Mouse (Mus musculus) CH12.LX (cell line): ENCODE data around the gene Mfap2. TPM values are rescaled to one million over a fixed set of nuclear protein-coding genes. Genes with fewer than 3 reads are reported as not detected.

Experiments
- DNase-seq: peaks from one replicate; pipeline ENCODE4 v3.0.0-alpha.2; 2013; ENCODE audit errors: extremely low read depth
- H3K27ac ChIP-seq: 2 replicates; pipeline ENCODE4 v1.5.1; 2012; ENCODE audit warnings: low read depth, mild to moderate bottlenecking, control low read depth, moderate library complexity; ENCODE audit not compliant: insufficient read depth
- H3K27me3 ChIP-seq: replicated peaks from 2 replicates; pipeline ENCODE3; 2012; ENCODE audit warnings: inconsistent platforms
- H3K36me3 ChIP-seq, 2 experiments: replicated peaks in 1 of 2; 2 replicates each; pipeline versions ENCODE3 to v1.6.1; 2012; ENCODE audit warnings: inconsistent platforms in 1 of 2, low read length in 1 of 2, mild to moderate bottlenecking in 1 of 2, mixed read lengths in 1 of 2, moderate library complexity in 1 of 2; ENCODE audit not compliant: control insufficient read depth in 1 of 2, insufficient read depth in 1 of 2
- H3K4me1 ChIP-seq, 2 experiments: 2 replicates each; pipeline ENCODE4 v1.6.1; 2012; ENCODE audit warnings: inconsistent platforms in 1 of 2, moderate library complexity in 1 of 2; ENCODE audit not compliant: insufficient read depth in 2 of 2, control insufficient read depth in 1 of 2
- H3K4me2 ChIP-seq: 2 replicates; pipeline ENCODE4 v1.6.1; 2012; ENCODE audit warnings: low read depth, mild to moderate bottlenecking, control low read depth; ENCODE audit not compliant: poor library complexity, insufficient read depth, severe bottlenecking
- H3K4me3 ChIP-seq, 3 experiments: fragments of 150-350 bp in 1 of 3; sonication (generic) in 1 of 3; replicated peaks in 1 of 3; 2 replicates each; pipeline versions ENCODE3 to v1.5.1; 2011 to 2012; ENCODE audit warnings: low read depth in 2 of 3, low read length in 2 of 3, mild to moderate bottlenecking in 2 of 3, moderate library complexity in 2 of 3, control low read depth in 1 of 3, improper control_type of control experiment in 1 of 3, inconsistent platforms in 1 of 3, mixed read lengths in 1 of 3; ENCODE audit not compliant: poor library complexity in 1 of 3
- H3K79me2 ChIP-seq: replicated peaks from 2 replicates; pipeline ENCODE4 v1.6.1; 2012; ENCODE audit warnings: mild to moderate bottlenecking, moderate library complexity; ENCODE audit not compliant: control insufficient read depth, poor library complexity, insufficient read depth, severe bottlenecking; ENCODE audit errors: extremely low read depth
- H3K9ac ChIP-seq: 2 replicates; pipeline ENCODE4 v1.6.1; 2012; ENCODE audit warnings: low read depth, mild to moderate bottlenecking, control low read depth, moderate library complexity; ENCODE audit not compliant: insufficient read depth
- H3K9me3 ChIP-seq: replicated peaks from 2 replicates; pipeline ENCODE3; 2012; ENCODE audit warnings: low read length, inconsistent platforms, mixed read lengths
- BHLHE40 ChIP-seq: IDR thresholded peaks from 2 replicates; pipeline ENCODE4 v1.6.1; 2011; ENCODE audit warnings: mild to moderate bottlenecking, low read depth, low read length, improper control_type of control experiment
- CHD1 ChIP-seq: IDR thresholded peaks from 2 replicates; pipeline ENCODE4 v1.6.1; 2012; ENCODE audit warnings: low read depth, low read length, improper control_type of control experiment, inconsistent platforms
- CTCF ChIP-seq, 2 experiments: IDR thresholded peaks in 1 of 2; conservative IDR thresholded peaks in 1 of 2; 2 replicates each; pipeline ENCODE4 v1.5.1; 2011 to 2012; ENCODE audit warnings: low read depth in 2 of 2, low read length in 2 of 2, improper control_type of control experiment in 1 of 2, inconsistent platforms in 1 of 2, mild to moderate bottlenecking in 1 of 2, moderate library complexity in 1 of 2
- EP300 ChIP-seq: IDR thresholded peaks from 2 replicates; pipeline ENCODE4 v1.6.1; 2011; ENCODE audit warnings: low read length, improper control_type of control experiment
- ETS1 ChIP-seq: conservative IDR thresholded peaks from 2 replicates; pipeline ENCODE4 v1.6.1; 2012; ENCODE audit warnings: low read depth, mild to moderate bottlenecking, inconsistent platforms, low read length, improper control_type of control experiment, moderate library complexity
- GABPA ChIP-seq: IDR thresholded peaks from 2 replicates; pipeline ENCODE4 v1.6.1; 2012; ENCODE audit warnings: low read depth, low read length, improper control_type of control experiment, inconsistent platforms; ENCODE audit not compliant: insufficient replicate concordance
- HCFC1 ChIP-seq: IDR thresholded peaks from 2 replicates; pipeline ENCODE4 v1.6.1; 2012; ENCODE audit warnings: low read depth, mild to moderate bottlenecking, inconsistent platforms, low read length, improper control_type of control experiment
- IRF4 ChIP-seq: IDR thresholded peaks from 2 replicates; pipeline ENCODE4 v1.6.1; 2014; ENCODE audit warnings: low read depth, mild to moderate bottlenecking, inconsistent platforms, low read length, improper control_type of control experiment
- JUN ChIP-seq: IDR thresholded peaks from 2 replicates; pipeline ENCODE4 v1.6.1; 2011; ENCODE audit warnings: low read depth, mild to moderate bottlenecking, low read length, improper control_type of control experiment, moderate library complexity; ENCODE audit not compliant: insufficient read depth
- JUND ChIP-seq: conservative IDR thresholded peaks from 2 replicates; pipeline ENCODE4 v1.6.1; 2011; ENCODE audit warnings: low read depth, low read length, improper control_type of control experiment
- MAFK ChIP-seq: IDR thresholded peaks from 2 replicates; pipeline ENCODE4 v1.6.1; 2011; ENCODE audit warnings: low read length, improper control_type of control experiment; ENCODE audit not compliant: insufficient replicate concordance
- MAX ChIP-seq: IDR thresholded peaks from 2 replicates; pipeline ENCODE4 v1.6.1; 2011; ENCODE audit warnings: low read length, improper control_type of control experiment
- MAZ ChIP-seq: IDR thresholded peaks from 2 replicates; pipeline ENCODE4 v1.6.1; 2012; ENCODE audit warnings: low read depth, mild to moderate bottlenecking, inconsistent platforms, low read length, improper control_type of control experiment, moderate library complexity
- MEF2A ChIP-seq: IDR thresholded peaks from 2 replicates; pipeline ENCODE4 v1.6.1; 2014; ENCODE audit warnings: low read depth, mild to moderate bottlenecking, inconsistent platforms, low read length, improper control_type of control experiment, borderline replicate concordance
- MXI1 ChIP-seq: IDR thresholded peaks from 2 replicates; pipeline ENCODE4 v1.6.1; 2011; ENCODE audit warnings: mild to moderate bottlenecking, low read depth, low read length, improper control_type of control experiment
- MYC ChIP-seq: IDR thresholded peaks from 2 replicates; pipeline ENCODE4 v1.6.1; 2011; ENCODE audit warnings: low read depth, mild to moderate bottlenecking, improper control_type of control experiment, low read length
- NELFE ChIP-seq: IDR thresholded peaks from 2 replicates; pipeline ENCODE4 v1.6.1; 2011; ENCODE audit warnings: low read depth, low read length, improper control_type of control experiment
- PAX5 ChIP-seq: IDR thresholded peaks from 2 replicates; pipeline ENCODE4 v1.6.1; 2012; ENCODE audit warnings: low read length, inconsistent platforms, mixed read lengths
- POLR2A ChIP-seq: IDR thresholded peaks from 2 replicates; pipeline ENCODE4 v1.6.1; 2011; ENCODE audit warnings: low read depth, mild to moderate bottlenecking, improper control_type of control experiment, low read length
- POLR2AphosphoS2 ChIP-seq: IDR thresholded peaks from 2 replicates; pipeline ENCODE4 v1.6.1; 2011; ENCODE audit warnings: low read depth, low read length, improper control_type of control experiment
- SIN3A ChIP-seq: IDR thresholded peaks from 2 replicates; pipeline ENCODE4 v1.6.1; 2012; ENCODE audit warnings: low read length, improper control_type of control experiment, inconsistent platforms
- USF1 ChIP-seq: IDR thresholded peaks from 2 replicates; pipeline ENCODE4 v1.6.1; 2014; ENCODE audit warnings: low read depth, mild to moderate bottlenecking, inconsistent platforms, low read length, improper control_type of control experiment
- ZC3H11A ChIP-seq: IDR thresholded peaks from 2 replicates; pipeline ENCODE4 v1.6.1; 2012; ENCODE audit warnings: low read depth, mild to moderate bottlenecking, inconsistent platforms, low read length, improper control_type of control experiment
- ZKSCAN1 ChIP-seq: IDR thresholded peaks from 2 replicates; pipeline ENCODE4 v1.6.1; 2012; ENCODE audit warnings: low read depth, inconsistent platforms, low read length, improper control_type of control experiment, borderline replicate concordance
- ZMIZ1 ChIP-seq: IDR thresholded peaks from 2 replicates; pipeline ENCODE4 v1.6.1; 2012; ENCODE audit warnings: low read depth, mild to moderate bottlenecking, inconsistent platforms, low read length, improper control_type of control experiment
- dilution Hi-C: fragments of 300-500 bp; cut with MboI; formaldehyde crosslinking; loops from 2 replicates; pipeline ENCODE4 v1.14.3; 2020; ENCODE audit warnings: low sequenced_read_pairs; ENCODE audit not compliant: extremely low pct_unique_long_range_greater_than_20kb, extremely low pct_ligation_motif_present
- in situ Hi-C: fragments of 300-500 bp; cut with MboI; formaldehyde crosslinking; loops from 3 replicates; pipeline ENCODE4 v1.14.3; 2019; ENCODE audit warnings: low sequenced_read_pairs, low pct_ligation_motif_present, low pct_unique_long_range_greater_than_20kb, mixed read lengths
- polyA plus RNA-seq: library from polyadenylated mRNA; unstranded; fragments of >175 nt; gene quantifications from 2 replicates; pipeline ENCODE4 v1.2.1, GENCODE M21; 2012; ENCODE audit warnings: low read depth; ENCODE audit not compliant: insufficient read length
- total RNA-seq, 2 experiments: library from RNA; depleted of rRNA; stranded (reverse); fragments of 300-350 nt in 1 of 2; fragments of >200 nt in 1 of 2; gene quantifications; 2 replicates each; pipeline ENCODE4 v1.2.3; 2012 to 2014

The Mfap2 gene
- total and polyA plus RNA-seq, 3 experiments = not detected

DNA sequence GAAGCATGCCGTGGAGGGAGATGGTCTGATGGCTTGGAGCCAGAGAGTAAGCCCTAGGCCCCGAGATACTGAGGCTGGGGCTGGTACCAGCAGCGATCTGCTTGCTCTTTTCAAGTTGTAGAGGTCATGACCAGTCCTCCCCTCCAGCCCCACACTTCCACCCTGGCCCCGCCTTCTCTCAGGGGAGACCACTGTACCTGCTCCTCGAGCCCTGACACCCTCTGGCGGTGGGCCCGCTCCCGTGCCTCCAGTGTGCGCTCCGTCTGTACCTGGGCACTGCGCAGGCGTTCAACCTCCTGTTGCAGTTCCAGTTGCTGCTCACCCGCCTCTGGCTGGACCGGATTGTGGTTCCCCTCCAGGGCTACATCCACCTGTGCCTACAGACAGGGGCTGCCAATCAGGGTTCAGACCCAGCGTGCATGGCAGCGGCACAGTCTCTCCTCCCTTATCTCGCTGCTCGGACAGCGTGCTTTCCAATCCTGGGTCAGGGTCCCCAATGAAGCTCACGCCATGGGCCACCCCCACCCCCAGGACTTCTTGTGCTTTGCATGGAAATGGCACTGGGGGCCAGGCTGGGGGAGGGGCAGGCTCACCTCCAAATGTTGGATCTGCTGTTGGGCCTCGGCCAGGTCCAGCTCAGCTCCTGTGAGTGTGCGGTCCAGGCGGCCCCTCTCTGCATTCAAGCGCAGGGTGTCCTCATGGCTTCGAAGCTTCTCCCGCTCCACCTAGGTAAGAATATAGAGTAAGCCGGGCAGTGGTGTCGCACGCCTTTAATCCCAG is 7.6 kb downstream of the Mfap2 start:
- H3K27me3 ChIP-seq = no peaks in the 10 kb centered on the region
- H3K9me3 ChIP-seq = no peaks in the 10 kb centered on the region
- H3K4me2 ChIP-seq = no peak overlapping the region
- no peak for TF ChIP-seq IRF4
- no peak for TF ChIP-seq MEF2A
- TF ChIP-seq MXI1 = no peak
- no peak for TF ChIP-seq JUN
- no peak for TF ChIP-seq CHD1
- TF ChIP-seq BHLHE40 = no peak
- TF ChIP-seq PAX5 = no peak
- TF ChIP-seq SIN3A = no peak
- no peak for TF ChIP-seq ETS1
- no peak for TF ChIP-seq MYC
- no peak for TF ChIP-seq POLR2AphosphoS2
- TF ChIP-seq USF1 = no peak
- TF ChIP-seq NELFE = no peak
- no peak for TF ChIP-seq ZC3H11A
- TF ChIP-seq ZMIZ1 = no peak
- TF ChIP-seq JUND = no peak
- TF ChIP-seq MAX = no peak
- H3K9ac ChIP-seq = no peak overlapping the region
- in situ Hi-C loops (no loop called here), dilution Hi-C loops (no loop called here)
- no peaks in the 10 kb centered on the region for H3K79me2 ChIP-seq
- no peak overlapping the region for H3K27ac ChIP-seq
- H3K36me3 ChIP-seq = peaks cover 0 to 62% of the 10 kb centered on the region in 2 experiments
- no peak for DNase-seq
- H3K4me1 ChIP-seq = peaks cover 2 to 5% of the 10 kb centered on the region in 2 experiments; a peak in 2 of 4 replicates
- no peak overlapping the region for H3K4me3 ChIP-seq

DNA sequence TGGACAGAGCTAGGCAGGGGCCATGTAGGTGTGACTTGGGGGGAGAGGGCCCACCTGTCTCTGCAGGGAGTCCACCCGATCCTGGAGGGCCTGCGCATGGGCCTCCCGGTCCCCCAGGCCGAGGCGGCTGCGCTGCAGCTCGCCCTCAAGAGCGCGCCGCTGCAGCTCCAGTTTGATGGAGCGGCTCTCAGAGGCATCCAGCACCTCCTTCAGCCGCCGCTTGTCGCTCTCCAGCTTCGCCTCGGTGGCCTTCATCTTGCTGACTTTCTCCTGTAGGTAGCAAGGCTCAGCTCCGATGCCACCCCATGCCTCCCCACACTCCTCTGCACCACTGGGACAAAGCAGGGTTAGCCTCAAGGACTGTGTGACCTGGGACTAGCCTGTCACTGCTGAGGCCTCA is 10.0 kb downstream of the Mfap2 start:
- dilution Hi-C loops (no loop called here), in situ Hi-C loops (loop anchor here (5.0 kb wide), 1 partner anchor 48 kb away; no protein-coding TSS in a partner anchor)
- TF ChIP-seq MXI1 (no peak), POLR2AphosphoS2 (no peak), HCFC1 (no peak), USF1 (no peak), GABPA (no peak), POLR2A (no peak), SIN3A (no peak), MAZ (no peak), EP300 (no peak), ZKSCAN1 (no peak), IRF4 (no peak), ZC3H11A (no peak), CTCF (conservative IDR thresholded peaks at IDR 0.05 in 1 of 2, IDR thresholded peaks at IDR 0.05 in 1 of 2; ENCODE audit: low read depth in 2 of 2, low read length in 2 of 2) (no peak), MAFK (no peak)
- Histone ChIP-seq H3K9ac (no peak overlapping the region), H3K4me3 (no peak overlapping the region), H3K27ac (no peak overlapping the region), H3K4me1 (peaks cover 2 to 5% of the 10 kb centered on the region in 2 experiments; a peak in 2 of 4 replicates), H3K27me3 (no peaks in the 10 kb centered on the region), H3K4me2 (no peak overlapping the region), H3K9me3 (no peaks in the 10 kb centered on the region), H3K36me3 (peaks cover 0 to 78% of the 10 kb centered on the region in 2 experiments), H3K79me2 (no peaks in the 10 kb centered on the region)
- DNase-seq = no peak
